Mouse (Mus musculus) E14TG2a.4 (cell line): ENCODE data around the gene Wwc2.

Source experiments
- H3K27me3 ChIP-seq: 2 replicates; pipeline ENCODE4 v1.6.1; 2014; ENCODE audit warnings: low read length, control low read depth; ENCODE audit not compliant: insufficient read depth
- H3K36me3 ChIP-seq: 2 replicates; pipeline ENCODE4 v1.6.1; 2014; ENCODE audit warnings: low read length, control low read depth; ENCODE audit not compliant: insufficient read depth
- H3K4me1 ChIP-seq: replicated peaks from 2 replicates; pipeline ENCODE4 v1.6.1; 2014; ENCODE audit warnings: low read depth, low read length, control low read depth
- H3K4me3 ChIP-seq: replicated peaks from 2 replicates; pipeline ENCODE4 v1.5.1; 2014; ENCODE audit warnings: mild to moderate bottlenecking, low read length
- H3K9me3 ChIP-seq: 2 replicates; pipeline ENCODE4 v1.6.1; 2014; ENCODE audit warnings: low read length, control low read depth
- CTCF ChIP-seq: conservative IDR thresholded peaks from 2 replicates; pipeline ENCODE4 v1.5.1; 2014; ENCODE audit warnings: low read length
- NANOG ChIP-seq: IDR thresholded peaks from 2 replicates; pipeline ENCODE4 v1.6.1; 2014; ENCODE audit warnings: borderline replicate concordance, low read length, mixed read lengths
- POU5F1 ChIP-seq: IDR thresholded peaks from 2 replicates; pipeline ENCODE4 v1.6.1; 2014; ENCODE audit warnings: low read length, borderline replicate concordance

Gene Wwc2

GRCm38 (mm10) chr8:47914946-47915345 is 75.8 kb downstream of the Wwc2 start:
- peaks cover 28% of the 10 kb centered on the region for H3K4me1 ChIP-seq
- H3K36me3 ChIP-seq: peaks cover 11% of the 10 kb centered on the region
- no peaks in the 10 kb centered on the region for H3K9me3 ChIP-seq
- peak overlapping the region; percentile 39 for H3K4me3 ChIP-seq
- no peaks in the 10 kb centered on the region for H3K27me3 ChIP-seq
- TF ChIP-seq NANOG (no peak), POU5F1 (no peak), CTCF (no peak)

GRCm38 (mm10) chr8:47914161-47914560 is 76.6 kb downstream of the Wwc2 start:
- H3K27me3 ChIP-seq: no peaks in the 10 kb centered on the region
- no peak overlapping the region for H3K4me3 ChIP-seq
- H3K4me1 ChIP-seq: peaks cover 28% of the 10 kb centered on the region
- H3K36me3 ChIP-seq: peaks cover 8% of the 10 kb centered on the region; the same call in 1 of the 2 replicates
- no peaks in the 10 kb centered on the region for H3K9me3 ChIP-seq
- TF ChIP-seq NANOG (no peak), CTCF (no peak), POU5F1 (no peak)

- Histone ChIP-seq H3K4me3 (no peak overlapping the region), H3K4me1 (peaks cover 33% of the 10 kb centered on the region), H3K9me3 (no peaks in the 10 kb centered on the region), H3K27me3 (no peaks in the 10 kb centered on the region), H3K36me3 (peaks cover 8% of the 10 kb centered on the region; the same call in 1 of the 2 replicates)
- no peak for TF ChIP-seq POU5F1
- TF ChIP-seq NANOG: no peak
- no peak for TF ChIP-seq CTCF
Measured at GRCm38 (mm10) chr8:47913621-47914020, 77.1 kb downstream of the Wwc2 start.

GRCm38 (mm10) chr8:47909681-47910080 is 81.0 kb downstream of the Wwc2 start:
- H3K36me3 ChIP-seq: no peaks in the 10 kb centered on the region
- H3K4me3 ChIP-seq: no peak overlapping the region
- no peaks in the 10 kb centered on the region for H3K27me3 ChIP-seq
- H3K9me3 ChIP-seq: no peaks in the 10 kb centered on the region
- H3K4me1 ChIP-seq: peaks cover 8% of the 10 kb centered on the region
- TF ChIP-seq POU5F1: no peak
- no peak for TF ChIP-seq CTCF
- no peak for TF ChIP-seq NANOG

GRCm38 (mm10) chr8:47907056-47907455 is 83.7 kb downstream of the Wwc2 start:
- Histone ChIP-seq H3K36me3 (no peaks in the 10 kb centered on the region), H3K4me3 (no peak overlapping the region), H3K9me3 (no peaks in the 10 kb centered on the region), H3K27me3 (no peaks in the 10 kb centered on the region), H3K4me1 (peaks cover 6% of the 10 kb centered on the region)
- no peak for TF ChIP-seq NANOG
- TF ChIP-seq POU5F1: no peak
- no peak for TF ChIP-seq CTCF

GRCm38 (mm10) chr8:47906142-47906541 is 84.6 kb downstream of the Wwc2 start:
- Histone ChIP-seq H3K36me3 (no peaks in the 10 kb centered on the region), H3K4me3 (no peak overlapping the region), H3K27me3 (no peaks in the 10 kb centered on the region), H3K4me1 (peaks cover 6% of the 10 kb centered on the region), H3K9me3 (no peaks in the 10 kb centered on the region)
- TF ChIP-seq POU5F1 (no peak), CTCF (no peak), NANOG (no peak)

- H3K9me3 ChIP-seq: no peaks in the 10 kb centered on the region
- no peak for TF ChIP-seq CTCF
- no peak for TF ChIP-seq NANOG
- TF ChIP-seq POU5F1: no peak
- 0 out of 2 replicates have a peak, but pooled peaks cover 5% of the 10 kb centered on the region for H3K36me3 ChIP-seq
- H3K27me3 ChIP-seq: no peaks in the 10 kb centered on the region
- H3K4me1 ChIP-seq: peaks cover 15% of the 10 kb centered on the region
- H3K4me3 ChIP-seq: no peak overlapping the region
Measured at GRCm38 (mm10) chr8:47905256-47905655, 85.5 kb downstream of the Wwc2 start.

- Histone ChIP-seq H3K36me3 (peaks cover 15% of the 10 kb centered on the region; the same call in 1 of the 2 replicates), H3K4me1 (peaks cover 17% of the 10 kb centered on the region), H3K9me3 (no peaks in the 10 kb centered on the region), H3K4me3 (no peak overlapping the region), H3K27me3 (no peaks in the 10 kb centered on the region)
- TF ChIP-seq POU5F1: no peak
- TF ChIP-seq NANOG: no peak
- no peak for TF ChIP-seq CTCF
Measured at GRCm38 (mm10) chr8:47904004-47904403, 86.7 kb downstream of the Wwc2 start.

- TF ChIP-seq POU5F1 (no peak), NANOG (no peak), CTCF (no peak)
- Histone ChIP-seq H3K9me3 (no peaks in the 10 kb centered on the region), H3K27me3 (no peaks in the 10 kb centered on the region), H3K4me1 (peaks cover 12% of the 10 kb centered on the region), H3K36me3 (peaks cover 21% of the 10 kb centered on the region; the same call in 1 of the 2 replicates), H3K4me3 (no peak overlapping the region)
Measured at GRCm38 (mm10) chr8:47902704-47903103, 88.0 kb downstream of the Wwc2 start.
